Mouse (Mus musculus) left cerebral cortex, postnatal 14 days (tissue): ENCODE measurements at regions not wholly inside any gene's neighbourhood (a gene's known extent, or its start where the extent isn't known, plus 50 kb on each side); places are given as distances from the start of the nearest gene placed in this dataset.

Source experiments
- DNase-seq, 2 experiments: peaks; one replicate each; pipeline ENCODE4 v3.0.0; 2021 to 2022; ENCODE audit warnings: low spot score in 2 of 2, mixed read lengths in 1 of 2
- intact Hi-C: fragments of 180-260 bp; cut with DNase I; formaldehyde crosslinking; loops from one replicate; pipeline ENCODE4 v1.15.1; 2025

DNA sequence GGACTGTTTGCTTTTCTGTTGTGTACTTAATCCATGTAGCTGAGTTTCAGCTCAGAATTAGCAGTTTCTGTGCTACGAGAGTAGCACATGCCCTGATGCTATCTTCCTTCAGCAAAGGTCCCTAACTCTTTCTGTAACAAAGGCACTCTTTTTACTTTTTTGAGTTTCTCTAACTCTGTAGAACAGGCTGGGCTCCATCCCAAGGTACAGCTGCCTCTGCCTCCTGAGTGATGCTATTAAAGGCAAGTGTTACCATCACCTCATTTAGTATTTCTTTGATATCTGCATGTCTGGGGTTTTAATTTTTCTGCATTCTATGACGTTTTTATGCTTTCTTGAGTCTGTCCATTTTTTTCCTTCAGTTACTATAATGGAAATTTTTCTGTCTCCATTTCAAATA, 853.9 kb downstream of the Edem1 start:
- intact Hi-C loops, result no loop called here
- no peak for DNase-seq

- DNase-seq, result peak; percentile 16 to 26
- intact Hi-C loops, result no loop called here
Observed at GRCm38 (mm10) chr6:109730026-109730425, 901.6 kb downstream of the Edem1 start.

- intact Hi-C loops, result no loop called here
- DNase-seq, result peak in 1 of 2 experiments; percentile 35
Observed at GRCm38 (mm10) chr6:109740686-109741085, 904.7 kb upstream of the Grm7 start.
